In the genomic region with DNA sequence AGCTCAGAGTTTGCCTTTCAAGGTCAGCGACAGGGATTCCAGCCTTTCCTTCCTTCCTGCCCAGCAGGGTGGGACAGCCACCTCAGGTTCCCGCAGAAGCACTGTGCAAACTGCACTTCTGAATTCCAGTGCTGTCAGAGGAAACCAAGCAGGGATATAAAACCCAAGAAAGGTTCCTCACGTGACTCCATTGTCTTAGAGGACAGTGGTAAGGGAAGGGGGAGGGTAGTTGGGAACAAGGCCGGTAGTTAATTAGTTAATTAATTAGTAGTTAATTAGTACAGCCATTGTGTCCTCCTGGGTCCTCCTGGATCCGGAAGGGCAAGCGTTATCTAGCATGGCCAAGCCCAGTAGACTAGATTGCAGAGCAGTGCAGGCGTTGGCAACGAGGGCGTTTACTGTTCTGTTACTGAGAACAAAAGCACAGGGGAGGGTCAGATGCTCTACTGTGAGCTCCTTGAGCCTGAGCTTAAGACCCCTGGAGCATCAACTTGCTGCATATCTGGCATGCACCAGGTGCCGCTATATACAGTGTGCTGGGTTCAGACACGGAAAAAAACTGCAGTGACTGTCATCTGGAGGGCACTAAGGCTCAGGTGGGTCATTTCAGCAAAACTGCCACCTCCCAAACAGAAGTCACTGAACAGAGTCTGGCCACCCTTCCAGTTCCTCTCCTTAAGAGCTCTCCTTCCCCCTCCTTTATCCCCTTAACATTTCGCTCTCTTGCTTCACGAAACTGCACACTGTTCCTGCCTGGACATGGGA, we compare ENCODE assay signal across 10 mouse cellular contexts.
DNase-seq lines count a peak whose midpoint lies in the region; ATAC-seq and TF ChIP-seq lines count a peak whose summit lies in the region.
"Had no signal": no experiment of that assay in that cellular context is flagged by ENCODE, and none has a peak within 500 bp of the region (broad histone marks: within the 10 kb centered on the region; RNA-seq: fewer than 3 reads in every experiment).

No protein-coding gene starts in this region.

- no peak for TF ChIP-seq CTCF in layer of hippocampus, adult 2 months (conservative IDR thresholded peaks at IDR 0.05)

- no peak overlapping the region for H3K9ac ChIP-seq in forebrain, embryonic 11.5 days (ENCODE audit: low read length)
- H3K9ac ChIP-seq in embryonic facial prominence, embryonic 14.5 days (ENCODE audit: low read depth, low read length), result peak overlapping the region; percentile 34; the same call in 1 of the 2 replicates
- no peak overlapping the region for H3K9ac ChIP-seq in kidney, embryonic 15.5 days
- no peak overlapping the region for H3K9ac ChIP-seq in midbrain, embryonic 14.5 days (replicated peaks; ENCODE audit: low read length)

- WGBS in forebrain, embryonic 10.5 days, result 24% methylated on average over 13 of the region's 13 CpGs
- WGBS in forebrain, embryonic 11.5 days, result 18% methylated on average over 13 of the region's 13 CpGs
- 36% methylated on average over 13 of the region's 13 CpGs for WGBS in embryonic facial prominence, embryonic 14.5 days
- 32% methylated on average over 13 of the region's 13 CpGs for WGBS in kidney, embryonic 15.5 days
- WGBS in midbrain, embryonic 14.5 days, result 22% methylated on average over 13 of the region's 13 CpGs

- no peaks in the 10 kb centered on the region for H3K9me3 ChIP-seq in forebrain, embryonic 10.5 days
- H3K9me3 ChIP-seq in forebrain, embryonic 11.5 days (ENCODE audit: control insufficient read depth, low read length), result no peaks in the 10 kb centered on the region
- no peaks in the 10 kb centered on the region for H3K9me3 ChIP-seq in embryonic facial prominence, embryonic 14.5 days (ENCODE audit: control insufficient read depth, low read length)
- H3K9me3 ChIP-seq in kidney, embryonic 15.5 days (replicated peaks), result no peaks in the 10 kb centered on the region
- H3K9me3 ChIP-seq in midbrain, embryonic 14.5 days (ENCODE audit: control insufficient read depth, low read length), result no peaks in the 10 kb centered on the region

- H3K4me1 ChIP-seq in forebrain, embryonic 10.5 days, result peaks cover 25% of the 10 kb centered on the region
- peaks cover 4% of the 10 kb centered on the region; the same call in 1 of the 2 replicates for H3K4me1 ChIP-seq in forebrain, embryonic 11.5 days (replicated peaks; ENCODE audit: control insufficient read depth, insufficient read depth, low read length)
- peaks cover 18% of the 10 kb centered on the region for H3K4me1 ChIP-seq in embryonic facial prominence, embryonic 14.5 days (ENCODE audit: control insufficient read depth, insufficient read depth, low read length)
- peaks cover 25% of the 10 kb centered on the region for H3K4me1 ChIP-seq in kidney, embryonic 15.5 days
- H3K4me1 ChIP-seq in midbrain, embryonic 14.5 days (ENCODE audit: control insufficient read depth, insufficient read depth, low read length), result peaks cover 11% of the 10 kb centered on the region; the same call in 1 of the 2 replicates

- peaks cover 24% of the 10 kb centered on the region for H3K36me3 ChIP-seq in forebrain, embryonic 10.5 days (replicated peaks)
- no peaks in the 10 kb centered on the region for H3K36me3 ChIP-seq in forebrain, embryonic 11.5 days (ENCODE audit: control insufficient read depth, insufficient read depth, low read length)
- H3K36me3 ChIP-seq in embryonic facial prominence, embryonic 14.5 days (ENCODE audit: control insufficient read depth, insufficient read depth, low read length), result peaks cover 19% of the 10 kb centered on the region
- H3K36me3 ChIP-seq in kidney, embryonic 15.5 days, result peaks cover 22% of the 10 kb centered on the region
- no peaks in the 10 kb centered on the region for H3K36me3 ChIP-seq in midbrain, embryonic 14.5 days (ENCODE audit: control insufficient read depth, insufficient read depth, low read length)

- peak; percentile 19 for DNase-seq in forebrain, embryonic 10.5 days (ENCODE audit: extremely low spot score, low spot score)
- DNase-seq in forebrain, embryonic 11.5 days (ENCODE audit: low spot score), result no peak
- peak; percentile 40 for DNase-seq in embryonic facial prominence, embryonic 14.5 days (ENCODE audit: low spot score)
- peak; percentile 45 for DNase-seq in midbrain, embryonic 14.5 days
- DNase-seq in layer of hippocampus, adult 9-10 months (ENCODE audit: low spot score), result no peak
- DNase-seq in right cerebral cortex, postnatal 36 days (ENCODE audit: low spot score in 2 of 2), result no peak
- DNase-seq in layer of hippocampus, adult 2 months (ENCODE audit: low spot score in 2 of 2), result no peak
- DNase-seq: thymus, adult 18-20 months had no signal

- peak overlapping the region; percentile 37; the same call in 1 of the 2 replicates for H3K27ac ChIP-seq in forebrain, embryonic 10.5 days
- no peak overlapping the region for H3K27ac ChIP-seq in forebrain, embryonic 11.5 days (ENCODE audit: low read depth, low read length)
- peak overlapping the region; percentile 61 for H3K27ac ChIP-seq in embryonic facial prominence, embryonic 14.5 days (replicated peaks; ENCODE audit: low read depth, low read length)
- peak overlapping the region; percentile 52 for H3K27ac ChIP-seq in kidney, embryonic 15.5 days
- H3K27ac ChIP-seq in midbrain, embryonic 14.5 days (replicated peaks; ENCODE audit: low read depth, low read length), result peak overlapping the region; percentile 26; the same call in 1 of the 2 replicates
- no peak overlapping the region for H3K27ac ChIP-seq in layer of hippocampus, adult 2 months
- H3K27ac ChIP-seq: macrophage had no signal

- ATAC-seq in forebrain, embryonic 11.5 days (replicated peaks; ENCODE audit: low FRiP score), result no peak; the same call in 1 of the 2 replicates
- no peak for ATAC-seq in embryonic facial prominence, embryonic 14.5 days (ENCODE audit: low read depth)
- no peak for ATAC-seq in kidney, embryonic 15.5 days (replicated peaks; ENCODE audit: low FRiP score)
- no peak for ATAC-seq in midbrain, embryonic 14.5 days (ENCODE audit: low FRiP score, low TSS enrichment)

- H3K27me3 ChIP-seq in forebrain, embryonic 10.5 days (ENCODE audit: poor library complexity, severe bottlenecking), result no peaks in the 10 kb centered on the region; the same call in 1 of the 2 replicates
- H3K27me3 ChIP-seq in forebrain, embryonic 11.5 days (ENCODE audit: control insufficient read depth, insufficient read depth, low read length), result no peaks in the 10 kb centered on the region
- H3K27me3 ChIP-seq in embryonic facial prominence, embryonic 14.5 days (replicated peaks; ENCODE audit: control insufficient read depth, insufficient read depth, low read length), result no peaks in the 10 kb centered on the region
- no peaks in the 10 kb centered on the region for H3K27me3 ChIP-seq in kidney, embryonic 15.5 days
- no peaks in the 10 kb centered on the region for H3K27me3 ChIP-seq in midbrain, embryonic 14.5 days (ENCODE audit: control insufficient read depth, insufficient read depth, low read length)

- H3K4me3 ChIP-seq in forebrain, embryonic 10.5 days, result no peak overlapping the region
- H3K4me3 ChIP-seq in forebrain, embryonic 11.5 days (ENCODE audit: low read depth, low read length), result no peak overlapping the region
- no peak overlapping the region for H3K4me3 ChIP-seq in embryonic facial prominence, embryonic 14.5 days (ENCODE audit: low read depth, low read length)
- H3K4me3 ChIP-seq in kidney, embryonic 15.5 days (replicated peaks), result no peak overlapping the region
- H3K4me3 ChIP-seq in midbrain, embryonic 14.5 days (replicated peaks; ENCODE audit: low read depth, low read length), result no peak overlapping the region
- no peak overlapping the region for H3K4me3 ChIP-seq in layer of hippocampus, adult 2 months

- H3K4me2 ChIP-seq in forebrain, embryonic 11.5 days (ENCODE audit: low read depth, low read length, severe bottlenecking), result no peak overlapping the region
- no peak overlapping the region for H3K4me2 ChIP-seq in embryonic facial prominence, embryonic 14.5 days (ENCODE audit: low read depth, low read length)
- no peak overlapping the region for H3K4me2 ChIP-seq in kidney, embryonic 15.5 days
- H3K4me2 ChIP-seq in midbrain, embryonic 14.5 days (ENCODE audit: low read length), result no peak overlapping the region

Comparison
In these comparisons a context has a peak if more than half of its experiments do, and no peak if none do; other contexts are left out.
1. DNase-seq: peak in forebrain, embryonic 10.5 days (single experiment), embryonic facial prominence, embryonic 14.5 days (single experiment) and midbrain, embryonic 14.5 days (single experiment); none in forebrain, embryonic 11.5 days (single experiment), layer of hippocampus, adult 9-10 months (single experiment), right cerebral cortex, postnatal 36 days (0 of 2) and layer of hippocampus, adult 2 months (0 of 2).
2. H3K27ac ChIP-seq: peak in forebrain, embryonic 10.5 days (single experiment), embryonic facial prominence, embryonic 14.5 days (single experiment), kidney, embryonic 15.5 days (single experiment) and midbrain, embryonic 14.5 days (single experiment); none in forebrain, embryonic 11.5 days (single experiment) and layer of hippocampus, adult 2 months (single experiment).